Mouse (Mus musculus): Measurements from ENCODE around the gene Zfp316.

DNA sequence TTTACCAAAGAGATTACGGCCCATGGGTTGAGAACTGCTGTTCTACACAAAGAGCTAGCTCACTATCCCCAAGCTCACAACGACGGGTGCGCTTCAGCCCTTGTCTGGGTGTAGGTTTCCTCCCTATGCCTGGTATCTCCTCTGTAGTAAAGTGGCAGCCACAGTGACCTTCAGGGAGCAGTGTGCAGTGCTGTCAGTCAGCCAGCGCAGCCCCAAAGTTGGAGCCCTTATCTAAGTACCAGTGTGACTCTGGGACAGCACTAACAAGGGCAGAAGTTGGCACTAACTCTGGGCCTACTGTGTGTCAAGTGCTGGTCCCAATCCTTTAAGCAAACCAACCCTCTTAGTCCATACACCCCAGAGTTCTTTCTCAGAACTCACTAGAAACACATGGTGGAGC is 39.0 kb upstream of the Zfp316 start:
- TF ChIP-seq CTCF (IDR thresholded peaks at IDR 0.05; ENCODE audit: control insufficient read depth, insufficient read depth, low read length) (no peak), POLR2A (IDR thresholded peaks at IDR 0.05; ENCODE audit: borderline replicate concordance, control insufficient read depth, low read depth, low read length) (no peak)

All from bone marrow, adult 2 months (tissue).